Mouse (Mus musculus) liver, embryonic 11.5 days (tissue): ENCODE results near the gene Phf14. TPM values are rescaled to one million over a fixed set of nuclear protein-coding genes. Genes with fewer than 3 reads are reported as not detected.

ENCODE experiments used
- ATAC-seq: fragments of 200-750 bp; cut with Nextera tagmentation; replicated peaks from 2 replicates; pipeline ENCODE4 v1.8.0; 2017; ENCODE audit warnings: moderate number of reproducible peaks, mild to moderate bottlenecking, moderate TSS enrichment, moderate library complexity; ENCODE audit not compliant: low FRiP score
- DNase-seq: peaks from one replicate; pipeline ENCODE4 v3.0.0-alpha.2; 2017; ENCODE audit warnings: low spot score
- H3K27ac ChIP-seq: fragments of 300-500 bp; sonication (generic); 2 replicates; pipeline ENCODE4 v1.5.1; 2014; ENCODE audit warnings: mild to moderate bottlenecking, low read depth, low read length, control low read depth
- H3K27me3 ChIP-seq: fragments of 300-500 bp; sonication (generic); replicated peaks from 2 replicates; pipeline ENCODE4 v1.6.1; 2014; ENCODE audit warnings: low read length, mixed read lengths; ENCODE audit not compliant: control insufficient read depth, insufficient read depth
- H3K36me3 ChIP-seq: fragments of 300-500 bp; sonication (generic); 2 replicates; pipeline ENCODE4 v1.6.1; 2014; ENCODE audit warnings: mild to moderate bottlenecking, low read length, moderate library complexity, mixed read lengths; ENCODE audit not compliant: control insufficient read depth, insufficient read depth
- H3K4me1 ChIP-seq: fragments of 300-500 bp; sonication (generic); replicated peaks from 2 replicates; pipeline ENCODE4 v1.6.1; 2014; ENCODE audit warnings: low read length, mixed read lengths; ENCODE audit not compliant: control insufficient read depth, insufficient read depth
- H3K4me2 ChIP-seq: fragments of 300-500 bp; sonication (generic); 2 replicates; pipeline ENCODE4 v1.6.1; 2014; ENCODE audit warnings: mild to moderate bottlenecking, control low read depth, moderate library complexity
- H3K4me3 ChIP-seq: fragments of 300-500 bp; sonication (generic); 2 replicates; pipeline ENCODE4 v1.5.1; 2014; ENCODE audit warnings: low read depth, low read length, control low read depth
- H3K9ac ChIP-seq: fragments of 300-500 bp; sonication (generic); 2 replicates; pipeline ENCODE4 v1.6.1; 2014; ENCODE audit warnings: low read depth, low read length, control low read depth
- H3K9me3 ChIP-seq: fragments of 300-500 bp; sonication (generic); 2 replicates; pipeline ENCODE4 v1.6.1; 2016; ENCODE audit warnings: low read length, inconsistent platforms, mixed read lengths; ENCODE audit not compliant: control insufficient read depth
- WGBS: fragments of 180-500 bp; shearing (Covaris S2); extraction: QIAGEN DNeasy Blood & Tissue Kit; methylation state at CpG from one replicate; pipeline ENCODE4 v1.1.7; 2014; 5-methylcytosine and 5-hydroxymethylcytosine counted together
- polyA plus RNA-seq: library from polyadenylated mRNA; unstranded; fragments of >200 nt; fragmentation: Nextera tagmentation; extraction: Ambion mirVana; gene quantifications from 2 replicates; pipeline ENCODE4 v1.2.1, GENCODE M21; 2014

Gene Phf14
- polyA plus RNA-seq, 1 experiment from 2014 or later: 46.5 TPM

- WGBS: 90% methylated on average over 4 of the region's 4 CpGs
- Histone ChIP-seq H3K27ac (no peak overlapping the region), H3K4me2 (no peak overlapping the region), H3K36me3 (no peaks in the 10 kb centered on the region; the same call in 1 of the 2 replicates), H3K4me1 (no peaks in the 10 kb centered on the region), H3K9ac (no peak overlapping the region), H3K4me3 (no peak overlapping the region), H3K9me3 (no peaks in the 10 kb centered on the region), H3K27me3 (no peaks in the 10 kb centered on the region)
- DNase-seq (no peak), ATAC-seq (no peak)
These were observed 160.3 kb downstream of the Phf14 start for GRCm38 (mm10) chr6:12067956-12068355.

DNA sequence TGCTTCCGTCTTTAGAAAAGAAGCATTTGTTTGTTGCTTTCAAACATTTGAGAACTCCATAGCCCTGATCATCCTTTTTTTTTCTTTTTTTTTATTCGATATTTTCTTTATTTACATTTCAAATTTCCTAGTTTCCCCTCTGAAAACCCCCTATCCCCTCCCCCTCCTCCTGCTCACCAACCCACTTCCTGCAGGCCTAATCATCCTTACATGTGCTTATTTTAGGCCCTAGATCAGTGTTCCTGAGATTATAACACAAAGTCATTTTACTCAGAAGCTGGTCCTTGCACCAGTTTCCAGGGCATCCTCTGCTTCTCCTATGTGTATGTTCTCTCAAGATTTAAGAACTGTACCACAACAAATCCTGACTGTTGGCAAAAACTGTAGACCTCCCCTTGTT is 161.7 kb downstream of the Phf14 start:
- H3K27me3 ChIP-seq: no peaks in the 10 kb centered on the region
- no peak overlapping the region for H3K4me3 ChIP-seq
- H3K27ac ChIP-seq: no peak overlapping the region
- DNase-seq (no peak), ATAC-seq (no peak)
- H3K36me3 ChIP-seq: no peaks in the 10 kb centered on the region
- H3K4me2 ChIP-seq: no peak overlapping the region
- H3K9ac ChIP-seq: no peak overlapping the region
- no peaks in the 10 kb centered on the region for H3K4me1 ChIP-seq
- no peaks in the 10 kb centered on the region for H3K9me3 ChIP-seq
- 72% methylated on average over 2 of the region's 2 CpGs for WGBS

DNA sequence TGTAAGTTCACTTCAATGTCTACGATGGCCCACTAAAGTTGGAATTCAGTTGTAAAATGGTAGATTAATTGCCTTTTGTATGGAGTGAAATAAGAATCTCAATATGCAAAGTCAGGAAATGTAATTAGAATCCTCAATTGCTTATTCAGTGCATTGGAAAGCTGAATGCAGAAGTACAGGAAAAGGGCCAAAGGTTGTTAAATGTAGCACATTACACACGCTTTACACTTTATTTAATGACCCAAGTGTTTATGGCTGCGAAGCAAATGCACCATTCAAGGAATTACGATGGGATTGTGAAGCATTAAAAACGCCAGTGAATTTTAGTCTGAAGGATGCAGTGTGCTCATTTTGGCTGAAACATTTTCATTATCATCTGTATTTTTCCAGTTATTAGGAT is 167.0 kb downstream of the Phf14 start:
- WGBS: 91% methylated on average over 5 of the region's 5 CpGs
- Histone ChIP-seq H3K36me3 (no peaks in the 10 kb centered on the region), H3K9me3 (no peaks in the 10 kb centered on the region), H3K4me3 (no peak overlapping the region), H3K27me3 (no peaks in the 10 kb centered on the region), H3K9ac (no peak overlapping the region), H3K4me1 (no peaks in the 10 kb centered on the region), H3K27ac (no peak overlapping the region), H3K4me2 (no peak overlapping the region)
- ATAC-seq (no peak), DNase-seq (no peak)

DNA sequence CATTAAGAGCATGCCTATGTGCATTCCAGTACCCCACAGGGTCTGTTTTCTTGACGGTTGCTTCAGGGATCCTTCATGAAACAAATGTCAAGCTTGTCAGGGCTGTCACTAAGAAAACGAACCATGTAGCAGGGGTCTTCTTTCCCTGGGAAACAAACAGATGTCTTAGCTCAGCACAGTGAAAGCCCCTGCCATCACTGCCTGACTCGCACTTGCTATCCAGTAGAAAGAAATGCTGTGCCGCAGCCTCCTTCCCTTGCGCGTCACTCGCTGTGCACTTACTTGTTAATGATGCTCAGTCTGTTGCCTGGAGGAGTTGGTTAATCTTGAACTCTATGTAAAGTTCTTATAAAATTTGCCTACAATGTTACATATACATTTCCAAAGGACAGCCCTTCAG is 169.7 kb downstream of the Phf14 start:
- Histone ChIP-seq H3K4me1 (no peaks in the 10 kb centered on the region), H3K9me3 (no peaks in the 10 kb centered on the region), H3K9ac (no peak overlapping the region), H3K27me3 (no peaks in the 10 kb centered on the region), H3K27ac (no peak overlapping the region), H3K4me2 (no peak overlapping the region), H3K36me3 (no peaks in the 10 kb centered on the region), H3K4me3 (no peak overlapping the region)
- WGBS: 78% methylated on average over 7 of the region's 7 CpGs
- ATAC-seq (no peak), DNase-seq (no peak)

- Histone ChIP-seq H3K9ac (no peak overlapping the region), H3K4me1 (no peaks in the 10 kb centered on the region), H3K27ac (no peak overlapping the region), H3K36me3 (no peaks in the 10 kb centered on the region), H3K4me2 (no peak overlapping the region), H3K4me3 (no peak overlapping the region), H3K9me3 (no peaks in the 10 kb centered on the region), H3K27me3 (no peaks in the 10 kb centered on the region)
- no peak for DNase-seq
- no peak for ATAC-seq
- WGBS: 77% methylated on average over 8 of the region's 8 CpGs
These were observed 170.4 kb downstream of the Phf14 start for GRCm38 (mm10) chr6:12077880-12078618.

- Histone ChIP-seq H3K27ac (no peak overlapping the region), H3K27me3 (no peaks in the 10 kb centered on the region), H3K36me3 (no peaks in the 10 kb centered on the region), H3K4me2 (no peak overlapping the region), H3K4me3 (no peak overlapping the region), H3K4me1 (no peaks in the 10 kb centered on the region), H3K9ac (no peak overlapping the region), H3K9me3 (no peaks in the 10 kb centered on the region)
- ATAC-seq: no peak
- 64% methylated on average over 4 of the region's 4 CpGs for WGBS
- no peak for DNase-seq
These were observed 171.7 kb downstream of the Phf14 start for GRCm38 (mm10) chr6:12079260-12079659.

- Histone ChIP-seq H3K4me1 (no peaks in the 10 kb centered on the region), H3K9ac (no peak overlapping the region), H3K27ac (no peak overlapping the region), H3K9me3 (no peaks in the 10 kb centered on the region), H3K4me3 (no peak overlapping the region), H3K36me3 (no peaks in the 10 kb centered on the region), H3K4me2 (no peak overlapping the region), H3K27me3 (no peaks in the 10 kb centered on the region)
- DNase-seq (no peak), ATAC-seq (no peak)
- WGBS: 68% methylated on average over 5 of the region's 5 CpGs
These were observed 172.8 kb downstream of the Phf14 start for GRCm38 (mm10) chr6:12080423-12080822.

- no peak for ATAC-seq
These were observed 174.1 kb downstream of the Phf14 start for GRCm38 (mm10) chr6:12081722-12082121.

GRCm38 (mm10) chr6:12082125-12082524 is 174.5 kb downstream of the Phf14 start:
- Histone ChIP-seq H3K4me1 (no peaks in the 10 kb centered on the region), H3K36me3 (no peaks in the 10 kb centered on the region), H3K27me3 (no peaks in the 10 kb centered on the region), H3K9ac (no peak overlapping the region), H3K27ac (no peak overlapping the region), H3K9me3 (no peaks in the 10 kb centered on the region), H3K4me2 (no peak overlapping the region), H3K4me3 (no peak overlapping the region)
- ATAC-seq: no peak
- DNase-seq: no peak
- 81% methylated on average over 2 of the region's 2 CpGs for WGBS

More at GRCm38 (mm10) chr6:12081722-12082121, 174.1 kb downstream of the Phf14 start:
- Histone ChIP-seq H3K9me3 (no peaks in the 10 kb centered on the region), H3K4me3 (no peak overlapping the region), H3K27ac (no peak overlapping the region), H3K27me3 (no peaks in the 10 kb centered on the region), H3K4me2 (no peak overlapping the region), H3K4me1 (no peaks in the 10 kb centered on the region), H3K9ac (no peak overlapping the region), H3K36me3 (no peaks in the 10 kb centered on the region)
- 77% methylated on average over 2 of the region's 2 CpGs for WGBS
- no peak for DNase-seq
